Mouse (Mus musculus): ENCODE measurements around the gene Itga6. TPM values are rescaled to one million over a fixed set of nuclear protein-coding genes. Genes with fewer than 3 reads are reported as not detected.
A peak's percentile ranks its signal among the peaks of the same experiment; 100 is the strongest.

Itga6 gene
- total RNA-seq, 2 experiments from 2014 or later, result 48.3 to 57.7 TPM

DNA sequence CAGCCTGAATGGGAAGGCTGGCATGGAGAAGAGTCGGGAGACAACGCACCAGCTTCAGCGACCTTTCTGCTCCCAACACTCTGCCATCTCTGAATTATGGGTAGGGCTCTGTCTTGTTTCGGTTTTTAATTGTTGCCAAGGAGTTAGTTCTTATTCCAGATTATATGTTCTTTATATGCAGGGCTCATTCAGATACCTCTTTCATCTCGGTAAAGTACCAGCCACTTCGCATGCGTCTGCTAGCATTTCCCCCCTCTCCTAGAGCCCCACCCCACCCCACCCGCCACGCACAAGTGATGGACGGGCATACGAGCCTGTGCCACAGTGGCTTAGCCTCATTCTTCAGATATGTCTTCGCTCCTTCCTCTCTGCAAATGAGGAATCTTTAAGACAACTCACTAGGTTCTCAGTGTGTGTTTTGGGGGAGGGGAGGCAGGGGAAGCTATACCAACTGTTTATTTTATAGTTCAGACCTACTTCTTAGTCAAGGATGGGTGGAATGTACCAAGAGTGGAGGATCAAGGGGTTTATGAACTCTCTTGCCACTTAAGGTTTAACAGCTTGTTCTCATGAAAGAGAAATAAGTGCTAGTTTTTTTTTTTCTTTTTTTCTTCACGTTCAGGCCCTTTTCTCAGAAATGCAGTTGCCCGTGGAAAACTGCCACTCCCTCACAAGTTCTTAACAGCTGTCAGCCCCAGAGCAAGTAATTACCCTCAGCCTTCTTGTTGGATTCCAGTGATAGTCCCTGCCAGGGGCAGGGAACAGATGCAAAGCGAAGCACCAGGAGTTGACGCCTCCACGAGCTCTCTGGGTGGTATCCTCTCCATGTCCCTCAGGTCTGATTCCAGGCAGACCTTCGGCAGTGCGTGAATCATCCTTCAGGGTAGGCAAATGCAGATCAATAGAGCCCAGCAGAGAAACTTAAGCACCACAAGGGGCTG, 13.4 kb downstream of the Itga6 start:
- intact Hi-C loops (cut with DNase I), result no loop called here
- no peak for DNase-seq (ENCODE audit: low spot score)

DNA sequence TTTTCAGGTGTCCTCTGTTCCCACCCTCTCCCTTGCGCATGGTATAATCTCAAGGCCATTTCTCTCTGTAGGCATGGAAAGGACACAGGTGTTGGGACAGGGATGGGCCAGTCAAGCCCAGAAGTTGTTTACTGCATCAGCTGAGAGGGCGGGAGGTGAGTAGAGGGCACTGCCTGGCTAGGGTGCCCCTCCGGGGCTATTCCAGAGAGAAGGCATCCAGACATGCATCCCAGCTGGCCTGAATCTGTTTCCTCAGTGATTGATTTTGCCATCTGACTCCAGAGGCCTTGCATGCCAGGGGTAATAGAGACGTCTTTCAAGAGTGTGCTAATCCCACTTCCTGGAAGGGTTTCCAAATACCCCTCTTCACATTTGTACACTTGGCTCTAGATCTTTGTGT, 14.7 kb downstream of the Itga6 start:
- intact Hi-C loops (cut with DNase I), result no loop called here
- no peak for DNase-seq (ENCODE audit: low spot score)

DNA sequence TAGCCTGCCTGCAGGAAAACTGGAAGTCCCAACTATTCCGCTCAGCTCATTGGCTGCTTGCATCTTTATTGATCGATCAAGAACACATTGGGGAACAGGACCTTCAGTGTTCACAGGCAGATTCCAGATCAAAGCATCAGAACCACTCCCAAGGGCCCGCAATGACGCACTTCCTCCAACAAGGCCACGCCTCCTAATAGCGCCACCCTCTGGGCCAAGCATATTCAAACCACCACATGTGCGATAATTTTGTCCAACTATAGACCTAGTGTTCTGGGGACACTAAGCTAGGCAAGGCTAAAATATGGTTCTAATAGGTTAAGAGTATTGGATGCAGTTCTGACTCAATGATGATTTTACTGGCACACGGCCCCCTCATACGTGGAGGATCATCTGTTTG, 15.7 kb downstream of the Itga6 start:
- intact Hi-C loops (cut with DNase I), result no loop called here
- no peak for DNase-seq (ENCODE audit: low spot score)

DNA sequence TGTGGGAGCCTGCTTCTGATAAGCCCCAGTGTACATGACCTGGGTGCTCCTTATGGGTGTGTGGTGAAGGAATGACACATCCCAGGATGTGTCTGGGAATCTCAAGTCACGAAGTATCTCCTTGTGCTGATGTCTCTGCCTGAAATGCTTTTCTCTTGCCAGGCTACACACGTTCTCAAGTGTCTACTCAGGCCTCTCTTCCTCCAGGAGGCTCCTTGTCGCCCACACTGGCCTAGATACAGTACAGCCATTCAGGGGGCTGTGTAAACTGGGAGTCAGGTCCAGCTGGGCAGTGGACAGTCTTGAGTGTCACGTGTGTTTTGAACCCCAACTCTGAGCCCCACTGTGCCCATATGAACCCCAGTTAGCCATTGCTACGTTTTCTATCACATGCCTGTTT, 19.1 kb downstream of the Itga6 start:
- intact Hi-C loops (cut with DNase I), result no loop called here
- no peak for DNase-seq (ENCODE audit: low spot score)

DNA sequence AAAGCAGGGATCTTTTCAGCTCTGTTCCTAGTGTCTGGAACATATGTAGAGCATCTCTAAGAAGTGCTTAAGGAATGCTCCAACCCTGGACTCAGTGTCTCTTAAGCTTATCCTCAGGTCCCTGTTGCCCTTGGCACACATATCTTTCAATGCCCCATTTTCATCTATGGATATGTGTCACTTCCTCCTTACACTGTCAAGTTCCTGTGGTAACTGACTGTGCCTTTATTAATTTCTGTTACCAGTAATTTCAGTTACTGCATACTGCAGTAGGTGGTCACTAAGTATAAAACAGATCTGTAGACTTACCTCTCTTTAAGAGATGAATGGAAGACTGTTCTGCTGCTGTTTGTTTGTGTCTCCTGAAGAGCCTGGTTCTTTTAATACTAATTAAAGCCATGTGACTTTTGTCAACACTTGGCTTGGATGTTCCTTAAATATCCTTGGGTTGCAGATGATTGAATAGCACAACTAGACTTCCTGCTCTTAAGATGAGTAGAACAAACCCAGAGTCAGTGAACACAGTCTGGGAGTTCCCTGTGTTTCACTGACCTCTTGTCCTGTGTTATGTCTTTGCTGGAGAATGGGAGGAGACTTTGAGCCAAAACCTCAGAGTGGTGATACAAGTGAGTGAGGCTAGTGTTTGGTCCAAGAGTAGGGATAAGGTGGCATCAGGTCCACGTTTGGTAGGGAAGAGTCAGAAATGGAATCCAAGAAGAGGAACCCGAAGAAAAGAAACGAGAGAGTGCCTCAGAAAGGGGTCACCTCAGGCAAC, 19.7 kb downstream of the Itga6 start:
- intact Hi-C loops (cut with DNase I), result no loop called here
- no peak for DNase-seq (ENCODE audit: low spot score)

DNA sequence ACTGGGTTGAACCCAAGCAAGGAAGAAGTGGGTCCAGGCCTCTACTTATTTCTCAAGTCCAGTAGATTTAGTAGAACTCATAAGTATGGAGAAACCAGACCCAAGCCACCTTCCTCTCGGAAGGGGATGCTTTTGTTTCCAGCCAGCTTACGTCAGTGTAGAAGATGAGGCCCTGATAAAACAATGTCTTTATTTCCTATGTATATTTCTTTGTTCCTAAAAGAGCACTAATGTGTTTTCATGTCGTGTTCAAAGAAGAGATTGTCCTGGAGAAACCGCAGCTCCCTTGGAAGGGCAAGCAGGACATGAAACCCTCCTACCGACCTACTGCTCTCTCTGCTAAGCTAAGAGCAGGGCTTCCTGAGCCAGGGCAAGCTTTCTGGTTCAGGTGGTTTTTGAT, 20.6 kb downstream of the Itga6 start:
- intact Hi-C loops (cut with DNase I), result no loop called here
- DNase-seq (ENCODE audit: low spot score), result no peak

DNA sequence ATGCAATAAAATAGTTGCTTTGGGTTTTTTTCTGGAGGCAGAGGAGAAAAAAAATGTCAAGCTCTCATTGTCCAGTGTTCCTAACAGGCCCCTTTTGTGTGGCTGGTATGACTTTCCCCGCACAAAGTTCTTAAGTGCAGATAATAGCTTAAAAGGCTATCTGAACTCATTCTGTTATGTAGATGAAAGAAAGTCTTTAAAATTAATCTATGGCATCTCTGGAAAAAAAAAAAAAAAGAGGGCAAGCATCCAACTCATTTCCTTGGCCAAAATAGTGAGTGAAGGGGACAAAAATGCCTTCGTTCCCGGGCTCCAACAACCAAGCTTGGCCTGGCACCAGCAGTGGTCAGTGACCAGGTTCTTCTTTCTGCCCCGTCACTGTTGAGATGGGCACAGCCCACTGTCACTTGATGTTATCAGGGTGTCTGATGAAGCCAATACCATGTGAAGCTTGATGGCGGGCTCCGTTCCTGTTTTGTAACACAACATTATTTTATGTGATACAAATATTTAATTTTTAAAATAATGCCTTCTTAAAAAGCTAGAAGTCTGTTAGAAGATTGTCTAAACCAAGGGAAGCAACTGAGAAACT, 21.7 kb downstream of the Itga6 start:
- no peak for DNase-seq (ENCODE audit: low spot score)
- intact Hi-C loops (cut with DNase I), result no loop called here

DNA sequence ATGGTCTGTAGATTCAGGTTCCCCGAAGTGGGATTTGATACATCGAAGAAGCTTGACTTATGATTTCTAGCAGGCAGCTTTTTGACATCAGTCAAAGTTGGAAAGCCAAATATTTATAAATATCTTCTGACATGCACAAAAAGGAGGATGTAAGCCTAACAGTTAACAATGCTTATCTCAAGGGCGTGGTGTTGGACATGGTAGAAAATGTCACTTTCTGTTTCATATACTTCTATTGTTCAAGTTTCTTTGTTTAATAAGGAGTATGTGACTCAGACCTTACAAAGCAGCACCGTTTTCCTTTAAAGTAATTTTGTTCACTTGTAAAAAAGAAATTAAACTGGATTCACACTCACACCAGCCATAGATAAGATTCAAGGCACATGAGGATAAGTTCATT, 26.3 kb downstream of the Itga6 start:
- intact Hi-C loops (cut with DNase I), result no loop called here
- no peak for DNase-seq (ENCODE audit: low spot score)

DNA sequence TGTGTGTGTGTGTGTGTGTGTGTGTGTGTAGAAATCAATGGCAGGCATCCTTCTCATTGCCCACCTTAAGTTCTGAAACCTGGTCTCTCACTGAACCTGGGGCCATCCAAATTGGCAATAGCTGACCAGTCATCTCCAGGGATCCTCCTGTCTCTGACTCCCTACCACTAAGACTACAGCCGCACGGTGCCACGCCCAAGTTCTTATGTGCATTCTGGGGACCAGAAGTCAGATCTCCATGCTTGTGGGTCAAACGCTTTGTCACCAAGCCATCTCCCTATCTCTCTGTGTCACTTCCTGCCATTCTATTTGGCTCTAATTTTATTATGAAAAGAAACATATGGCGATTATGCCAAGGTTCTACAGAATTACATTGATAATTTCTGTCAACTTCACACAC, 28.3 kb downstream of the Itga6 start:
- intact Hi-C loops (cut with DNase I), result no loop called here

DNA sequence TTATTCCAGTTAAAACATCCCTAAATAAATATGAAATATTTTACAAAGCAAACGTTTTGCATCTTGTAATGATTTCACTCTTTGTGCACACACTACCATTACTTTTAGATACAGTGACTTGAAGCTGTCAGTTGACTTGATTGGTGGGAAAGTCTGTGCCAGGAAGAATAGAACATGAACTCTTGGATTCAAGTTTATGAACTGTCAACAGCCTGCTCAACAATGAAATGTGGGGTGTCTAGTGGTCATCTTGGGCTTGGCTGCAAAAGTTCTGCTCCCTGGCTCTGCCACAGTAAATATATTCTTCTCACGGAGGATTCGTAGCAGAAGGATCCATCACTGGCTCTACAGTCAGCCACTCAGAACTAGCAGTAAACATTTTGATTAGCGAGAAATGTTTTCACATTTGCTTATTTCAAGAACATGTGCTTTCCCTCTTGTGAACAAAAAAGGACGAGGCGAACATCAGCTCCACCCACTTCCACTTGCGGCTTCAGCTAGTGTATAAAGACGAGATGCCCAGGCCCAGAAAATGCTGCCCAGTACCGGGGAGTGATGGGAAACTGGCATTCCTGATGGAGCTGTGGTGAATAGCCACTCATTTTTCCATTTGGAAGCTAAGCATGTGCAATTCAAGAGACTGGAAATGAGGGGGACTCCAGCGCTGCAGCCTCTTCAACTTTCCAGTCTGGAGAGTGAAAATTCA, 29.0 kb downstream of the Itga6 start:
- intact Hi-C loops (cut with DNase I), result no loop called here
- DNase-seq (ENCODE audit: low spot score), result no peak

More for the DNA sequence above, 28.3 kb downstream of the Itga6 start:
- DNase-seq (ENCODE audit: low spot score), result no peak

DNA sequence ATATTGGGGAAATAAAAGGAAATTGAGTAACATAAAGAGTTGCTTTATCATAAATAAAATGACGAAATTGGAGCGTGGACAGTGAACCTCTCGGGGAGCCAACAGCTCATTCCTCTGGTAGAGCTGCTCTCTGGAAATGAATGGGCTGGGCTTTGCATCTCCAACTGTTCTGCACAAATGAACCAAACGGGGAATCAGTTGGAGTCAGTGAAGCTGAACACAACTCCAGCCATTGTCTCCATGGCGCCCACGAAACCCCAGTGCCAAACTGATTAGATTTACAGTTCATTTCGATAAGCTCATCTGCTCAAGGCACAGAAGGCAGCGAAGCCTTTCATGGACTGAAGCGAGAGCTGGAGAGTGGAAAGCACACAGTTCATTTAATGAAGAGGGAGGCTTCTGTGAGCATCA, 29.8 kb downstream of the Itga6 start:
- intact Hi-C loops (cut with DNase I), result no loop called here
- no peak for DNase-seq (ENCODE audit: low spot score)

DNA sequence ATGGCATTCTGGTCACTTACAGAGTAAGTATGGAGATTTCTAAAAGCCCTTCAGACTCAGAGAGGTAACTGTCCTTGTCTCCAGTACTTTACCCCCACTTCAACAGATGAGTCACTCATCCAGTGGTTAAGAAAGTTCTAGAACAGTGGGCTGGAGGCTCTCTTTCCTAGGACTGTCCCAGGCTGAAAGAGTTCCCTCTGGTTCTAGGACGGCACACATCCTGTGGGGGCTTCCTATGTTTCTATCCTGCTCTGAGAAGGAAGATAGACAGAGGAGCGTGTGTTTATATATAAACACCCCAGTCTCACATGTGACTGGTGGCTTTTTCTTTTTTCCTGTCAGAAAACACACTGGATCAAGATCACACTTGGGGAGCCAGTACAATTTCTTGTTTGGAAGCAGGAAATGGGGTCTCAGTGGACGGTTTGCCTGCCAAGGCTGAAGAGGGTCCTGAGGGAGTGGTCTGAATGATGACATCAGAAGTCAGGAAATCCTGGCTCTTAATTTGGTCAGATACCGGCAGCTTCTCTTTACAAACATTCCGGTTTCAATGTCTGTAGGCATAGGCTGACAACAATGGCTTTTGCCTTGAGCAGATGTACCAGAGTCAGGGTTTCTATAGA, 34.0 kb downstream of the Itga6 start:
- intact Hi-C loops (cut with DNase I), result no loop called here
- DNase-seq (ENCODE audit: low spot score), result no peak

DNA sequence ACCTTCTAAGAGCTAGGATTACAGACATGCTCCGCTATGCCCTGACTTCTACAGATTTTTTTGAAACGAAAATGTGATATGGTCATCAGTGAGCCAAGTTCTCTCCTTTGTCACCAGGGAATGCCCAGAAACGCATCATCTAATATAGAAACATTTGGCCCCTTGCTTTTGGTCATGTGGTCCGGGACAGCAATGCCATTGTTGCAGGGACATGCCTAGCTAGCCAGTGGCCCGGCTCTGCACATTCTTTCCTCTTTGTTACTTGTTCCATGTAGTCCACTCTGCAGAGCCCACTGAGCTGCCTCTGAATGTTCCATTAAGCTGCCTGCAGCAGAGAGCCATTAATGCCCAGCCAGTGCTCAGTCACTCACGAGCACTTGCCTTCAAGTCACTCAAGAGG, 34.6 kb downstream of the Itga6 start:
- no peak for DNase-seq (ENCODE audit: low spot score)
- intact Hi-C loops (cut with DNase I), result no loop called here

DNA sequence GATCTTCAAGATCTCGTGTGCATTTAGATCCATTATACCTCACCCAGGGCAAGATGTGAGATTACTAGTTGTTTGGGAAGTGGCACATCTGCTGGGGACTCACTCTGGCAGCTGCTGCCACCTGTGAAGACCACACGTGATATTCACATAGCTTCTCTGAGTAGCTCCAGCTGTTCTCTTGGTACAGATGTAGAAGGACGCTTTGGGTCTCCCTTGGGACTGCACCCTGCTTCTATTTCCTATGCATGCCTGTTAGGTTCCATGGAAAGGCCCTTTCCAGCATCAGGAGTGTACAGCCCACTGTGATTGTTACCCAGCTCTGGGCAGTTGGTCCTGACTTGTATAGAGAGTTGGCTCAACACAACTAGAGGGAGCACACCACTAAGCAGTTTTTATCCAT, 39.8 kb downstream of the Itga6 start:
- intact Hi-C loops (cut with DNase I), result no loop called here
- no peak for DNase-seq (ENCODE audit: low spot score)

DNA sequence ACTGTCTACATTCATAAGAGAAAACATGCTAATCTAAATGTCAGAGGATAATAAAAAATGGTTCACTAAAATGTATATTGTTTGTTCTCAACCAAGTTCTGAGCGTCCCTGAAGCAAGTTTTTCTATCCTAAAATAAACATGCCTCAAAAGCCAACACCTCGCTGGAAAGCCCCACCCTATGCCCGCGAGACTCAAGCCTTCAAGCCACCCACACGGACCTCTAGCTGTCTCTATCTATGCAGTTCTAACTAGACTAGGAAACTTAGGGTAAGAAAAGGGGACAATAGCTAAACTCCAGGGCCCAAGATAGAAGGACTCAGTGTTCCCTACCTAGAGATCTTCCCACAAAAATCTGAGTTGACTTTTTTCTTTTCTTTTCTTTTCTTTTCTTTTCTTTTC, 40.6 kb downstream of the Itga6 start:
- intact Hi-C loops (cut with DNase I), result loop anchor here (2.0 kb wide), 1 partner anchor 29 kb away; no protein-coding TSS in a partner anchor
- no peak for DNase-seq (ENCODE audit: low spot score)

DNA sequence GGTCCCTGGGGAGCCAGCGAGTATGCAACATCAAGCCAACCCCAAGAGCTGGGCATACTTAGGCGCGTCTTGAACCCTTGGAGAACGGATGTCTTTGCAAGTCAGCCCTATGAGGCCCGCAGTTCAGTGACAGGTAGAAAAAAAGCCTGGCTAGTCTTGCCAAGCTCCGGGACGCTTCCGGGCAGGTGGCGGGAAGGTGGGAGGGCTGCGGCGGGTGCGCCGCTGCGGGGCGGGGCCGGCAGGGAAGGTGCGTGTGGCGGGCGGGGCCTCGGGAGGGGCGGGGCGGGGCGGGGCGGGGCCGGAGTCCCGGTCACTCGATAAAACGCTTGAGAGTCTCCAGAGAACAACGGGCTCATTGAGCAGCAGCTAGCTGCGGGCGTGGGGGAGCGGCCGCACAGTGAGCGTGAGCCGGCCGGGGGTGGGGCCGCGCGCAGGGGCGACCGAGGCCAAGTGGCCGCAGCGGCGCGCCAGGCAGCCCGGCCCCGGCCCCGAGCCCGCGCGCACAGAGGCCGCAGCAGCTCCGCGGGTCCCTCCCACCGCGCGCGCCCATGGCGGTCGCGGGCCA, 41.3 kb downstream of the Itga6 start:
- peak; percentile 66 for DNase-seq (ENCODE audit: low spot score)
- intact Hi-C loops (cut with DNase I), result loop anchor here (2.0 kb wide), 1 partner anchor 30 kb away; no protein-coding TSS in a partner anchor

DNA sequence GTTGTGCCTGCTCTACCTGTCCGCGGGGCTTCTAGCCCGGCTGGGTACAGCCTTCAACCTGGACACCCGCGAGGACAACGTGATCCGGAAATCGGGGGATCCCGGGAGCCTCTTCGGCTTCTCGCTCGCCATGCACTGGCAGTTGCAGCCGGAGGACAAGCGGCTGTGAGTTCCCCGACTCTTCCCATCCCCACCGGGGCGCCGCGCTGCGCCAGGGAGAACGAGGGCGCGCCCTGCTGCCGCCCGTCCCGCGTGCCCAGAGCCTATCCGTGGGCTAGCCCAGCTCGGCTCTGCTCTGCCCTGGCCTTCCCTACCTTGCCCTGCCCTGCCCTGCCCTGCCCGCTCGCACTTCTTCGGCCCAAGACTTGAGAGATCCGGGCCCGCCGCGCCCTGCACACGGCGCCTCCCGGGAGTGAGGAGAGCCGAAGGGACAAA, 41.8 kb downstream of the Itga6 start:
- intact Hi-C loops (cut with DNase I), result loop anchor here (2.0 kb wide), 1 partner anchor 30 kb away; no protein-coding TSS in a partner anchor
- DNase-seq (ENCODE audit: low spot score), result no peak

DNA sequence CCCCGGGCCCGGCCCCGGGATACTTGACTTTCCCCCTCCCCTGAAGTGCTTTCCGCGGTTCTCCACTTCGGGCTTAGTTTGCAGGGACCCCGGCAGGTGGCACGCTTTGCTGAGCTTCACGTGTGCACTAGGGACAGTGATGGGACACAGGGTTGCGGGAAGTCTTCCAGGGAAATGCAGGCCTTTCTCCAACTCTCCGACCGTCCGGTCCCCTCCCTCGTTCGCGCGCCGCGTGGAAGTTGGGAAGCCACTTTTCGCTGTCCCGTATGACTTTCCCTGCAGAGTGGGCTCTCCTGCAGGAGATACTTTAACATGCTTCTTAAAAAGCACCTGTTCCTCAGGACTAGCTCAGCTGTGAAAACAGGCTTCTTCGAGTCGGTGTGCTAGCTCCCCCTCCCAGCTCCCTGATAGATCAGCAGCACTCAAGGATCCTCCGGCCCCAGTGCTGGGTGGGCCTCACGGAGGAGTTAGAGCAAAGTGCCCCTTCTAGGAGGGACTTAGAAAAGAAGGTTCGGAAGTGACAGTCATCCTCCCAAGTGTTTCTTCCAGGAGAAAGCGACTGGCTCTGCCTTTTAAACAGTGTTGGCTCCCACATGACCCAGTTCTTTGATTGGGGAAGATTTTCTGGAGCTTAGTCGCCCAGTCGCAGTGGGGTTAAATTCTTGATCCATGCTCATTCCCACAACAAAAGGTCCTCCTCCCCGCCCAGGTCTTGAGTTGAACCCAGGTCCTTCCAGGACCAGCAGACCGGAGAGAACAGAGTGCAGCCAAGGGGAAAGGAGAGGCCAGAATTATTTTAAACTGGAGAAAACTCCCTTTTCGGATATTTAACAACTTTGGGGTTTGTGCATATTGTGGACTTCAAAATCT, 42.4 kb downstream of the Itga6 start:
- intact Hi-C loops (cut with DNase I), result loop anchor here (2.0 kb wide), 2 partner anchors 17 to 31 kb away; no protein-coding TSS in a partner anchor
- DNase-seq (ENCODE audit: low spot score), result no peak

Data from heart, postnatal 25 days (tissue).